Mouse (Mus musculus): ENCODE measurements around the gene Epha5.

The Epha5 gene

GRCm38 (mm10) chr5:84313619-84314018 is 103.6 kb downstream of the Epha5 start:
- in situ Hi-C loops (cut with MboI, MseI): no loop called here

DNA sequence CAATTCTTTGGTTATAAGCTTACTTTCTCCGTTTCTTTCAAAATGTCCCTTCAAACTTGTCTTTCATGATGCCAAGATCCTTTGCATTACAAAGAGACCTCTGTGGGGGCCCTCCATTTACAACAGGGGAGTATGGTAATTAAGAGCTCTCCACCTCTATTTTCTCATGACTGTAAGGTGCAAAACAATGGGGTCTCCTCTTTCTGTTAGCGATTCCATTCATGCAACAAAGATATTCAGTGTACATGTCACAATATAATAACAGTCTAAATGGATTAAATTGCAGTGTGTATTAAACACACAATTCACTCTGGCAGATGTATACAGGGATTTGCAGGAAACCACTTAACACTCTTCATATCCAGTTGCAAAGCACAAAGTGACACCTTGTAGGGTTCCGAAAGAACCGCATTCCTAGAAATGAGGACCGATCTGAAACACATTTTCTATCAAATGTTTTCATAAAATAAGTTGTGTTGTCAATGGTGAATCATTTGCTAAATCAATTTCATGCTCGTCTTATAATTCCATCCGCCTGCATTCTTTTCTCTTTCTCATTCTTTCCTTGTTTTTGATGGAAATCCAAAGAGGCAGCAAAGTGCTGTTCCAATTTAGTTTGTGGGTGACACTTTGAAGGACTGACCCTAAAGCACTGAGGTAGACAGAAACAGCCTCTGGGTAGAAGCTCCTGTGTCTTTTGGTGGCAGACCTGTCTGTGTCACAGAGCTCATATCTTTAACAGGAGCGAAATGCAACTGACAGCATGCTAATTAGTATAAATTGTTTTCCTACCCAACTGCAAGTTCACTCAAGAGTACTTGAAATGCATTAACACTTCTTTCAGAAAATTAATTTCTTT is 118.1 kb downstream of the Epha5 start:
- in situ Hi-C loops (cut with MboI, MseI): loop anchor here (10.0 kb wide), 1 partner anchor 824 kb away; no protein-coding TSS in a partner anchor

GRCm38 (mm10) chr5:84289429-84289977 is 127.7 kb downstream of the Epha5 start:
- in situ Hi-C loops (cut with MboI, MseI): no loop called here

- in situ Hi-C loops (cut with MboI, MseI): no loop called here
Measured at GRCm38 (mm10) chr5:84281290-84282017, 135.7 kb downstream of the Epha5 start.

DNA sequence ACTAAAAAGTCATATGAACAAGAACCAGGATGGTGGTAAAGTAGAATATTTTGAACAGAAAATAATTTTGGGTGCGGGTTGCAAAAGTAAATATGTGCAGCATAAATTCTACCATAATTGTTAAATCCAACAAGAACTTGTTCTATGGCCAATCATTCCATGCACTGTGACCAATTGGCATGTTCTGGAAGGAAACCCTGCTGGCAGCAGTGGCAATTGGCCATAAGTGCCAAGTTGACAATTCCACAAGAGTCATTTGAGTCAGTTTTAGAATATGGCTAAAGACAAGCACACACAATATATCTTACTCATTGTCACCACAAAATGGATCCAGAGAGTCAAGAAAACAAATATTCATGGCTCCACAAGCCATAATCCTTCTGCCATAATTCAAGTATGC is 140.2 kb downstream of the Epha5 start:
- in situ Hi-C loops (cut with MboI, MseI): no loop called here

- in situ Hi-C loops (cut with MboI, MseI): no loop called here
Measured at GRCm38 (mm10) chr5:84265407-84265806, 151.8 kb downstream of the Epha5 start.

- in situ Hi-C loops (cut with MboI, MseI): no loop called here
Measured at GRCm38 (mm10) chr5:84263999-84264398, 153.2 kb downstream of the Epha5 start.

DNA sequence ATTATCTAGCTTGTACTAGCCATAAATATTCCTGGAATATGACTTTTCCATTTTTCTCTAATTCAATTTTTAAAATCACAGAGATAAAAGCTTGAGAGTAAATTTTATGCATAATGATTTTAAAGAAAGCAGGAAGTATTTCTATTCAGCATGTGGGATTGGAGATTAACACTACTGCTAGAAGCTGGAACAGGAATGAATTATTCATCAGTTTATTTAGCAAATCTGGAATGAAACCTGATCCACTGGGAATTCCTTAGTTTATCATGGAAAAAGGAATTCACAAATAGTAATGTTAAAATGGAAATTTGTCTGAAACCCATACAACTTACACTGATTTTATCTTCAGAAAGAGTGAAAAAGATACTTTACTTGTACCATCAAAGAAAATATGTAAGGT is 187.2 kb downstream of the Epha5 start:
- in situ Hi-C loops (cut with MboI, MseI): loop anchor here (10.0 kb wide), 1 partner anchor 1555 kb away; no protein-coding TSS in a partner anchor

DNA sequence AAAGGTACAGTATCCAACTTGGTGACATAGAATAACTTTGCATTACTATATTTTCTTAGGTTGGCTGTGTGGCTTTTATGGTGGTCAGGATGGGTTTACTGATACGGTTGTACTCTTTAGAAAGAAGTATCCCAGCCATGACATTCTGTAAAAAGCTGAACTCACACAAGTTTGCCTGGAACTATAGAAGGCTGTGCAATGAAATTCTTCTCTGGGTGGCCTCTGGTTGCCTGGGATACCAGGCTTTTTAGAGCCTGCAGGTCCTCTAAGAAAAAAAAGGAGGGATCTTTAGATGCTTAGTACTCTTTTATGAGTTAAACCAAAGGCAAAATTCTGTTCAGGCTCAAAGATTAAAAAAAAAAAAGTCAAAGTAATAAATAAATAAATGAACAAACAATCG is 208.6 kb downstream of the Epha5 start:
- in situ Hi-C loops (cut with MboI, MseI): no loop called here

- in situ Hi-C loops (cut with MboI, MseI): no loop called here
Measured at GRCm38 (mm10) chr5:84193348-84193747, 223.8 kb downstream of the Epha5 start.

DNA sequence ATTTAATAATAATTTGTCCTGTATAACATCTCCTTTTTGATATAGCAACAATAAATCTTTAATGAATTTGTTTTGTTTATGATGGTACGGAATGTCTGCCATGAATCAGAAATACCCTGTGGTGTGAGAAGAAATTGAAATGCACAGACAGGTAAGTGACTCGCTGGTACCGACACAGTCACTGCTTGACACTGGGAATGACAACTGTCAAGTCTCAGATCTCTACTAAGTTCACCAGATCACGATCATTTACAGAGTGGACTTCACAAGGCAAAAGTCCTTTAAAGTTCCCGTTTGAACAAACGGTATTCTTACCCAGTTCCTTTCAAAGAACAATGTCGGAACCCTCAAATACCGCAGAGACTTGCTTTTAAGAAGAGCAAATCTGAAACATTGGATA is 233.0 kb downstream of the Epha5 start:
- in situ Hi-C loops (cut with MboI, MseI): no loop called here

- in situ Hi-C loops (cut with MboI, MseI): no loop called here
Measured at GRCm38 (mm10) chr5:84153095-84153494, 264.1 kb downstream of the Epha5 start.

- in situ Hi-C loops (cut with MboI, MseI): no loop called here
Measured at GRCm38 (mm10) chr5:84142138-84142537, 275.0 kb downstream of the Epha5 start.

GRCm38 (mm10) chr5:84095947-84096346 is 321.2 kb downstream of the Epha5 start:
- in situ Hi-C loops (cut with MboI, MseI): no loop called here

- in situ Hi-C loops (cut with MboI, MseI): no loop called here
Measured at GRCm38 (mm10) chr5:84081321-84081720, 335.9 kb downstream of the Epha5 start.

GRCm38 (mm10) chr5:84070976-84071375 is 346.2 kb downstream of the Epha5 start:
- in situ Hi-C loops (cut with MboI, MseI): no loop called here

- in situ Hi-C loops (cut with MboI, MseI): no loop called here
Measured at GRCm38 (mm10) chr5:84053880-84054279, 363.3 kb downstream of the Epha5 start.

- in situ Hi-C loops (cut with MboI, MseI): no loop called here
Measured at GRCm38 (mm10) chr5:84037250-84037963, 379.8 kb downstream of the Epha5 start.

Data from regulatory T cell (primary cell).